Mouse (Mus musculus) left cerebral cortex, adult 8-10 months (tissue): ENCODE results near the gene Ncln. TPM values are rescaled to one million over a fixed set of nuclear protein-coding genes. Genes with fewer than 3 reads are reported as not detected.

Experiments
- DNase-seq, 2 experiments: peaks; one replicate each; pipeline ENCODE4 v3.0.0; 2022; ENCODE audit warnings: low spot score in 2 of 2
- total RNA-seq, 4 experiments: library from RNA; stranded (reverse); gene quantifications; 2 replicates each; pipeline ENCODE4 v1.2.4; 2022

Ncln gene
- total RNA-seq, 4 experiments from 2014 or later = 70.9 to 91.6 (median 73.7) TPM

- DNase-seq = no peak
Measured at GRCm38 (mm10) chr10:81517227-81517626, 21.0 kb upstream of the Ncln start.

GRCm38 (mm10) chr10:81513798-81514197, 17.6 kb upstream of the Ncln start:
- no peak for DNase-seq

- no peak for DNase-seq
Measured at GRCm38 (mm10) chr10:81510246-81510810, 14.1 kb upstream of the Ncln start.

- DNase-seq = no peak
Measured at GRCm38 (mm10) chr10:81507691-81508489, 11.7 kb upstream of the Ncln start.

- no peak for DNase-seq
Measured at GRCm38 (mm10) chr10:81507095-81507494, 10.9 kb upstream of the Ncln start.

GRCm38 (mm10) chr10:81505016-81505664, 8.9 kb upstream of the Ncln start:
- DNase-seq = no peak

- DNase-seq = peak in 1 of 2 experiments; percentile 97
Measured at GRCm38 (mm10) chr10:81502658-81503057, 6.5 kb upstream of the Ncln start.

- DNase-seq = no peak
Measured at GRCm38 (mm10) chr10:81501863-81502262, 5.7 kb upstream of the Ncln start.

GRCm38 (mm10) chr10:81500032-81500431, 3.8 kb upstream of the Ncln start, which contains the start of gene S1pr4:
TSS of gene S1pr4 (minus strand) at chr10:81500132.
- DNase-seq = no peak

- DNase-seq = no peak
Measured at GRCm38 (mm10) chr10:81499250-81499901, 3.2 kb upstream of the Ncln start.

GRCm38 (mm10) chr10:81498316-81499249, 2.4 kb upstream of the Ncln start:
- DNase-seq = no peak

- no peak for DNase-seq
Measured at GRCm38 (mm10) chr10:81497401-81498270, 1.4 kb upstream of the Ncln start.

- no peak for DNase-seq
Measured at GRCm38 (mm10) chr10:81496969-81497368, 777 bp upstream of the Ncln start.

GRCm38 (mm10) chr10:81495616-81496263, 452 bp downstream of the Ncln start:
- DNase-seq = no peak

- DNase-seq = no peak
Measured at GRCm38 (mm10) chr10:81495151-81495550, 1.0 kb downstream of the Ncln start.

- no peak for DNase-seq
Measured at GRCm38 (mm10) chr10:81494260-81495041, 1.7 kb downstream of the Ncln start.

- no peak for DNase-seq
Measured at GRCm38 (mm10) chr10:81493601-81494220, 2.5 kb downstream of the Ncln start.
